Mouse (Mus musculus): ENCODE measurements around the gene Dyrk4.
A peak's percentile ranks its signal among the peaks of the same experiment; 100 is the strongest.

The Dyrk4 gene

GRCm38 (mm10) chr6:126921111-126921881 is at the start of gene Dyrk4:
Gene Dyrk4, minus strand, starts transcription at chr6:126921839.
- peak; percentile 11 for DNase-seq

- no peak for DNase-seq
Measured at GRCm38 (mm10) chr6:126966241-126967026, 44.8 kb upstream of the Dyrk4 start.

GRCm38 (mm10) chr6:126963426-126963825 is 41.8 kb upstream of the Dyrk4 start:
- DNase-seq = no peak

GRCm38 (mm10) chr6:126962709-126963108 is 41.1 kb upstream of the Dyrk4 start:
- no peak for DNase-seq

- no peak for DNase-seq
Measured at GRCm38 (mm10) chr6:126961371-126962018, 39.9 kb upstream of the Dyrk4 start.

- peak; percentile 79 for DNase-seq
Measured at GRCm38 (mm10) chr6:126955734-126956133, 34.1 kb upstream of the Dyrk4 start.

GRCm38 (mm10) chr6:126948336-126948735 is 26.7 kb upstream of the Dyrk4 start:
- no peak for DNase-seq

GRCm38 (mm10) chr6:126940451-126940850 is 18.8 kb upstream of the Dyrk4 start:
- DNase-seq = peak; percentile 33

GRCm38 (mm10) chr6:126939487-126940171 is 18.0 kb upstream of the Dyrk4 start, which contains the start of the genes Rad51ap1 and D6Wsu163e:
Gene Rad51ap1, minus strand, starts transcription at chr6:126939587.
Gene D6Wsu163e, plus strand, starts transcription at chr6:126939962.
- DNase-seq = peak; percentile 96

- DNase-seq = no peak
Measured at GRCm38 (mm10) chr6:126938853-126939486, 17.3 kb upstream of the Dyrk4 start.

- no peak for DNase-seq
Measured at GRCm38 (mm10) chr6:126938047-126938446, 16.4 kb upstream of the Dyrk4 start.

- no peak for DNase-seq
Measured at GRCm38 (mm10) chr6:126932896-126933295, 11.3 kb upstream of the Dyrk4 start.

GRCm38 (mm10) chr6:126914928-126915327 is 6.7 kb downstream of the Dyrk4 start:
- DNase-seq = no peak

GRCm38 (mm10) chr6:126910727-126911126 is 10.9 kb downstream of the Dyrk4 start:
- no peak for DNase-seq

- DNase-seq = no peak
Measured at GRCm38 (mm10) chr6:126907876-126908275, 13.8 kb downstream of the Dyrk4 start.

GRCm38 (mm10) chr6:126907378-126907777 is 14.3 kb downstream of the Dyrk4 start:
- no peak for DNase-seq

GRCm38 (mm10) chr6:126877118-126877517 is 44.5 kb downstream of the Dyrk4 start:
- no peak for DNase-seq

- DNase-seq = no peak
Measured at GRCm38 (mm10) chr6:126852881-126853280, 68.8 kb downstream of the Dyrk4 start, which contains the start of gene Akap3. Gene Akap3, plus strand, starts transcription at chr6:126853098.

GRCm38 (mm10) chr6:126848712-126849704 is 72.6 kb downstream of the Dyrk4 start, which contains the start of gene Ndufa9:
Gene Ndufa9, minus strand, starts transcription at chr6:126849136.
- peak; percentile 91 for DNase-seq

GRCm38 (mm10) chr6:126836628-126837027 is 85.0 kb downstream of the Dyrk4 start:
- no peak for DNase-seq

Measured in liver (tissue).